Mouse (Mus musculus): ENCODE data around the gene Rit1. TPM values are rescaled to one million over a fixed set of nuclear protein-coding genes. Genes with fewer than 3 reads are reported as not detected.

Gene Rit1
- polyA plus RNA-seq, 1 experiment from 2014 or later: 41.7 TPM

Other genes with a start within 250 kb of the Rit1 start
- 28.7 and 30.5 TPM in 2 replicates for gene Lmna, start 206.9 kb upstream of the Rit1 start, polyA plus RNA-seq (2014; fragmentation: Nextera tagmentation; extraction: Ambion mirVana)
- gene Mex3a, start 184.4 kb upstream of the Rit1 start, polyA plus RNA-seq (2014; fragmentation: Nextera tagmentation; extraction: Ambion mirVana): 40.1 and 41.0 TPM in 2 replicates
- gene Rab25, start 168.5 kb upstream of the Rit1 start, polyA plus RNA-seq (2014; fragmentation: Nextera tagmentation; extraction: Ambion mirVana): 3.7 and 4.0 TPM in 2 replicates
- gene Lamtor2, start 163.8 kb upstream of the Rit1 start, polyA plus RNA-seq (2014; fragmentation: Nextera tagmentation; extraction: Ambion mirVana): 77.4 and 82.0 TPM in 2 replicates
- gene Ubqln4, start 163.1 kb upstream of the Rit1 start, polyA plus RNA-seq (2014; fragmentation: Nextera tagmentation; extraction: Ambion mirVana): 62.1 and 73.3 TPM in 2 replicates
- 184 and 201 TPM in 2 replicates for gene Ssr2, start 141.0 kb upstream of the Rit1 start, polyA plus RNA-seq (2014; fragmentation: Nextera tagmentation; extraction: Ambion mirVana)
- gene Arhgef2, start 110.9 kb upstream of the Rit1 start, polyA plus RNA-seq (2014; fragmentation: Nextera tagmentation; extraction: Ambion mirVana): 82.2 and 89.3 TPM in 2 replicates
- not detected in 2 replicates for gene Rxfp4, start 63.7 kb upstream of the Rit1 start, polyA plus RNA-seq (2014; fragmentation: Nextera tagmentation; extraction: Ambion mirVana)
- gene Khdc4, start 31.0 kb upstream of the Rit1 start, polyA plus RNA-seq (2014; fragmentation: Nextera tagmentation; extraction: Ambion mirVana): 101 and 104 TPM in 2 replicates
- 51.5 and 59.1 TPM in 2 replicates for gene Syt11, start 58.3 kb downstream of the Rit1 start, polyA plus RNA-seq (2014; fragmentation: Nextera tagmentation; extraction: Ambion mirVana)
- gene Gon4l, start 118.4 kb downstream of the Rit1 start, polyA plus RNA-seq (2014; fragmentation: Nextera tagmentation; extraction: Ambion mirVana): 13.6 and 14.2 TPM in 2 replicates
- gene Msto1, start 197.2 kb downstream of the Rit1 start, polyA plus RNA-seq (2014; fragmentation: Nextera tagmentation; extraction: Ambion mirVana): 49.2 and 53.8 TPM in 2 replicates
- gene Ash1l, start 233.8 kb downstream of the Rit1 start, polyA plus RNA-seq (2014; fragmentation: Nextera tagmentation; extraction: Ambion mirVana): 14.1 and 15.2 TPM in 2 replicates
- 171 and 173 TPM in 2 replicates for gene Dap3, start 234.3 kb downstream of the Rit1 start, polyA plus RNA-seq (2014; fragmentation: Nextera tagmentation; extraction: Ambion mirVana)

All from embryonic facial prominence, embryonic 11.5 days (tissue).